Mouse (Mus musculus): ENCODE measurements at regions not wholly inside any gene's neighbourhood (a gene's known extent, or its start where the extent isn't known, plus 50 kb on each side); places are given as distances from the start of the nearest gene placed in this dataset.
A peak's percentile ranks its signal among the peaks of the same experiment; 100 is the strongest.

DNA sequence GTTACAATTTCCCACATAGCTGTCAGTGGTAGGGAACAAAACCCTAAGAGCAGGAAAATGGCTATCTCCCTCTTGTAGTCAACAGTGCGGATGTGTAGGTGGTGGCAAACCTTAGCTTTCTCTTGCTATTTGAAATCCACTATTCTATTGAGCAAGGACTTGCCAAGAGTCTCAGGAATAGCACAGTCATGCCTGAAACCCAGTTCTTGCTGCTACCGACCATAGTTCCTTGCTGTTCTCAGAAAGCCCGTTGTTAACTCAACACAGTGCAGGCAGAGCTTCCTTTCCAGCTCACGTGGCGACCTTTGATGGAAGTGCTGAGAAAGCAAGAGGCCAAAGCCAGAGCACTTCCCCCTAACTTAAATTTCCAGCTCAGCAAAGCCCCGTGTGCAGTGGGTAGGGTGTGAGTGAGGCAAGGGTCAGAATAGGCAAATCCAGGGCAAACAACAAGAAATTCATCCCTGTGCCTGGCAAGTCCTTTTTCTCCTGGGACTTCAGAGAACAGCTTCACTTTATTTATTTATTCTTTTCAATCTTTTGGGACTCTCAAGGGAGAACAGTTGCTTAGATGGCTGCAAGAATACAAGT is 131.9 kb downstream of the Snx18 start:
- peak; percentile 61 for ATAC-seq (ENCODE audit: poor library complexity, severe bottlenecking)

DNA sequence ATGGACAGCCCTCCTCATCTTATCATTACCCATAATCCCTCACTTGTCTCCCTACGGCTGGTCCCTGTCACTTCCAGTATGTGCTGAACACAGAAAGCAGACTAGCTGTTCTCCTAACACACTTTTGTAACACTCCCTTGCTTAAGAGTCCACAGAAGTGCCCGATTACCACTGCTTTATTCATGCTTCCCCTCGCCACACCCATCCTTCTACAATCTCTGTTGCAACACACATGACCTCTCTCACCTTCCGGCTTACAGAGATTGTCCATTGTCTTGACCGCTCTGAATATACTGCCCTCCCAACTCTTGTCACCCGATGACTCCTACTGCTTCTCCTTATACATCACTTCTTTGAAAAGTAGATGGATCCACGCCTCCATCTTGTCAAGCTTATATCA is 132.9 kb downstream of the Snx18 start:
- peak; percentile 84 for ATAC-seq (ENCODE audit: poor library complexity, severe bottlenecking)

DNA sequence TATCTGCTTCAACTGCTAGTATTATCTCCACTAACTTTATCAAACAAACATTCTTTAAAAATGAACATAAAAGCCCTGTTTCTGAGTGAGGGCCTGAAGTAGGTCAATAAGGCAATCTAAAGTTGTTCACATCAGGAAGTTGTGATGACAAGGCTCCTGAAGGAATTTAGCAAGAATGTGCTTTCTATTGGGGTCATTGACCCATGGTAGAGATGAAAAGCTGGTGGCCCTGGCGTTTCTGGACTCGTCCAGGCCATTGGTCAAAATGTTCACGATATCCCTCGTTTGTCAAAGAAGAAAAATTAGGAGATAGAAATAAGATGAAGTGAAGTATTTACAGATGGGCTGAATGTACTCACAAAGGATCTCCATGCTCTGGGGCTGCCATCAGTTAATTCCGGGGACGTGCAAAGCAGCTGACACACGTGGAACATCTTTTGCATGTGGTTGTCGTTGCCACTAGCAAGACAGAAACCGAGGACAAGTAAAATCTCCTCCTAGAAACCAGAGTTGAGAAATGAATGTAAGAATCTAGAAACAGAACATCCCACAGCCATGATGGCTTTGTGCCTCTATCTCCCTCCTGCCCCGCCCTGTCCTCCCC is 134.1 kb downstream of the Snx18 start:
- ATAC-seq (ENCODE audit: poor library complexity, severe bottlenecking), result no peak

DNA sequence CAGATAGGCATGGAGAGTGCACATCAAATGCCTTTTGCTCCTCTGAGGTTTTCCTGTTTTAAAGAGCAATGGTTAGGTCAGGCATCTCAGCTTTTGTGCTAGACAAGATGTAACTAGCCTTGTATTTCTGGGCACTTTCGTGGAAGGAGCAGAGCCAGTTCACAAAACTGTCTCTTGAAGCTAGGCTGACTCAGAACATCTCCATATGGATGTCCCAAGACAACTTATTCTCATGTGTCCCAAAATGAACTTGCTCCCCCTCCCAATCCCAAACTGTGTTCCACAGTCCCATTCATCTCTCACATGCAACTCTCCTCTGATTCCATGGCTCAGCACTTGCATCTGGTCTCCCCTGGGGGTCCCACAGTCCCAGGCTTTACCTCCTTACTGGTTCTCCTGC is 135.5 kb downstream of the Snx18 start:
- ATAC-seq (ENCODE audit: poor library complexity, severe bottlenecking), result no peak

DNA sequence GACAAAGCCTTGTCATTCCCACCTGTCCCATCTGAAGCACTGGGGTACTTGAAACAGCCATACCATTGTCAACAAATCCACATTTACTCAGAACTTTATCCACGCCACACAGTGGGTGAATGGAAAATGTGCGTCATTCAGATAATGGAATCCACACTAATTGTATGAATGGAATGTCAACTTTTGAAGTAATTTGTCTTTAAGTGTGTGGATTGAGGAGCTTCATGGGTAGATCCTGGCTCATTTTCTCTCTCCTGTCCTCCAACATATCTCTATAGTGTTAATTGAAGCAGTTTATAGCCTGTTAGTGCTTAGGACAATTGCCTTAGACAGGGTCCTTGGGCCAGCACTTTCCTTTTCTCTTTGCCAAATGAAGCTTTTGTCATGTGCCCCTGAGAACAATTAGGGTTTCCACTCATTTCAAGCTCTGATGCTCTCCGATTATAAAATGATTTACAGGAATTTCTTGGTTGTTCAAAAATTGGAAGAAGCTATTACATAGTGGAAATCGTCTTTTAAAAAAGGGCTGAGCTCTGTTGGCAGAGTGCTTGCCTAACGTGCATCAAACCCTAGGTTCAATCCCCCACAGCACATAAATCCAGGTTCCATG is 140.4 kb downstream of the Snx18 start:
- ATAC-seq (ENCODE audit: poor library complexity, severe bottlenecking), result no peak

DNA sequence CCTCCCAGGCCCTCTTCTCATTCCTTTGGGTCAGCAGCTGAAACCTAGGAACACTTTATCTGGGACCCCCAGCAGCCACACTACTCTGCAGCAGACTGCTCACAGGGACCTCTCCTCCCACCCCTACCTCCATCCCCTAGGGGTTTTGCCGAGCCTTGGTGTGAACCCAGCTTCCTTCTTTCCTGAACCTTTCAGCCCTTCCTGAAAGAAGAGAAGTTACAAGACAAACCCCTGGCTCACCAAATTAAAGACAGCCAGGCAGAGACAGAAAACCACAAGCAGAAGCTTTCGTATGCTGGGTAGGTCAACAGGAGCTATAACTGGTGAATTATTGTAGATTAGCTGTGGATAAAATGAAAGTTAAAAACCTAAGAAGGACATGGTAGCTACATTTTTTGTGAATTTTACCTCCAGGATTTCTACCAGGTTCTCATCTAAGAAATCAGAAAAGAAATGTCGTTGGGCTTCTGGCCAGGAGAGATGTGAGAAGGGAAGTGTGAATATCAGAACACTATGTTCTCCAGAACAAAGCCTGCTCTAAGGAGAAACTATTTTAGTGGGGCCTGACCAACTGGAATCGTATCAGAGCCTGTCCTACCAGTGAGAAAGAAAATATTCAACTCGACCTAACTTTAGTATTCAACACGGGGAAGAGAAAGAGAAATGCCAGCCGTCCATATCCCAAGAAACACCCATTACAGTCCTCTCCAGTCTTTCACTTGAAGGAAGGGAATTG is 147.4 kb downstream of the Snx18 start:
- peak; percentile 52; the same call in 1 of the 2 replicates for ATAC-seq (ENCODE audit: poor library complexity, severe bottlenecking)

DNA sequence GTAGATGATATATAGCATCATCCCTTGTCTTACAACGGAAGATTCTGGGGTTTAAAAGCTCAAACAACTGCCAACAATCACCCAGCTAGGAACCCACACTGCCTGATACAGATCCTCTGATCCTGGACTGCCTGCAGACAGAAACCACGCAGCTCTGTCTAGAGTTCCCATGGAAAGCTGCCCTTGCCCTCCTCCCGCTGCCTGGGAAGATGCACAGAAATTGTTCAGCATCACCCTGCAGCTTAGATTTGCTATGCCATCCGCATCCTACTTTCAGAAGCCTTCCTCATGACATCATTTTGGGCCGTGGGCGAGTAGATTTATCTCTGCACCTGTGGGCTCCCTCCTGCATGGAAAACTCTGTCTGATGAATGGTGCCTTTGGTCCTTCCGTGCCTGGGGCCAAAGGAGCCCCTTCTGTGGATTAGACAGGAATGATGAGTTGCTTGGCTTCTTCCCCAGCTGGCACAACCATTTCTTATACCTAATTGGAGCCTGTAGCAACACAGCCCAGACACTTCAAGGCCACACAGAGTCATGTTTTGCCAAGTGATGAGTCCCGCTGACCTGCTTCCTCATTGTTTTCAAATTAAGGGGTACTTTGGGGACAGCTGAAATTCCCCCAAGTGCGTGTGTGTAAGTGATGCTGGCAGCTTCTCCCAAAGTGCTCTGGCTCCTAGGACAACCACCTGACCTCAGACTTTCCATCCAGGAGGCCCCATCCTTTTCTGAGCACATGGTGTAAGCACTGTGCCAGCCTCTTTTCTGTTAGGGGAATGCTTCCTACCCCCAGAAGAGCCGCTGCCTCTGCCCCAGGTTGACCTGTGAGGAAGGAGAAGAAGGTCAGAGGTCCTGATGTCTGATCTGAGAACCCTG is 153.9 kb downstream of the Snx18 start:
- ATAC-seq (ENCODE audit: poor library complexity, severe bottlenecking), result no peak

DNA sequence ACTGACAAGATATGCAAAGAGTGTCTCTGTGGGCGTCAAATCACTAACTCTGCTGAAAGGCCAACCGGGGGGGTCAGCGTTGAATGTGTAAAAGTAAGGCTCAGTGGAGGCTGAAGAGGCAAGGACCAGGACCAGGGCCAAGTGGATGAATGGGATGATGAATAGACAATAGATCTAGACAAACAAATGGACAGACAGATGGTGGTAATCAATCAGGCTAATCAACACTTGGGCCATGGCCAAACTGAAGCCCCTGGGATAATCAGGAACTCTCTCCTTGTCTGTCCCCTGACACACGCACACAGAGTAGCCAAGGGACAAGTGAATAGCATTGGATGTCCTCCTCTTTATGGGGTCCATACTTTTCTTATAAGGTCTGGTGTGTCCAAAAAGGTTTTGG is 154.9 kb downstream of the Snx18 start:
- ATAC-seq (ENCODE audit: poor library complexity, severe bottlenecking), result no peak

DNA sequence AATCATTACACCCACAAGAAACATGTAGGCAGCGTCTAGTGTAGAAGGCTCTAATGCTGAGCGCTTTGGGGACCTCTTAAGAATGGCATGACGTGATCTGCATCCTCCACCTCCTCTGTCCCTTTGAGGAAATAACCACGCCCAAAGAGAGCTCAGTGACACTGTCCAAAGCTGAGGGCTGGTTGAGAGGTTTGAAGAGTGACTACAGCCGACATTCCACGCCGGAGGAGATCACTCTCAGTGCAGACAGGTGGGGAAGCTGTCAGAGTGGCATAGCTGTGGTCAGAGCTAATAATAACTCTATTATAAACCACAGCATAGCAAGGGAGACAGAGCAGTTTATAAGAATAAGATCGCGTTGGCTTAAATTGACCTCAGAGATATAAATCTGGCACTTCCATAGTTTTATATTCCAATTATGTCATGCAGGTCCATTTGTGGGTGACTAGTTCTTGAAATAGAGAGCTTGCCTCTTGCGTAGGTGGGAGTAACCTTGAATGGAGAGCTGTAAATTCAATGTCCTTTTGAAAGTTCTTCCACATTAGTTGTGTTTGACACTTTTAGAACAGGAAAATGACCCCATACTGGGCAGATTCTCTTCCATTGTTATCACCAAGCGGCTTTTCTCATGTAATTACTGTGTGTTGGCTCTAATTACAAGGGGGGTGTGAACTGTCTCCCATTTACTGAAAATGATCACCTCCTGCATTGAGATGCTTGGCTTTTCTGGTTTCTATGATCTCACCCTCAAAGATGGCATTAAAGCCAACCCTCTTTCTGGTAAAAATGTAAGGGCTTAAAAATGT is 161.7 kb downstream of the BC067074 start:
- peak; percentile 80 for ATAC-seq (ENCODE audit: poor library complexity, severe bottlenecking)

DNA sequence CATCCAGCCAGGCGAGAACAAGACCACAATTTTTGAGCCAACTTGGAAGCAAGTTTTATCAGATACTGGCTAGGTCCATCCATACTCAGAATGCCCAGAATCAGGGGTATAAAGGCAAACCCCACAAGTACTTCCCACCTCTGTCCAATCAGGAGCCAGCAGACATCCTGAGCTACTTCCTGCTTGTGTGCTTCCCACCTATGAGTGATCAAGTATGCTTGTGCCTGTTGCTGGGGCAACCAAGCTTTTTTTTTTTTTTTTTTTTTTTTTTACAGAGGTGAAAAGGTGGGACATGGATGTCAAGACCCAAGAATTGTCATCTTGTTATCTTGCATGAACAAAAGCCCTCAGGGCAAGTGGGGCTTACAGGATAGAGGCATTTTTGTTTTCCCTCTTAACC is 155.4 kb downstream of the BC067074 start:
- ATAC-seq (ENCODE audit: poor library complexity, severe bottlenecking), result no peak

DNA sequence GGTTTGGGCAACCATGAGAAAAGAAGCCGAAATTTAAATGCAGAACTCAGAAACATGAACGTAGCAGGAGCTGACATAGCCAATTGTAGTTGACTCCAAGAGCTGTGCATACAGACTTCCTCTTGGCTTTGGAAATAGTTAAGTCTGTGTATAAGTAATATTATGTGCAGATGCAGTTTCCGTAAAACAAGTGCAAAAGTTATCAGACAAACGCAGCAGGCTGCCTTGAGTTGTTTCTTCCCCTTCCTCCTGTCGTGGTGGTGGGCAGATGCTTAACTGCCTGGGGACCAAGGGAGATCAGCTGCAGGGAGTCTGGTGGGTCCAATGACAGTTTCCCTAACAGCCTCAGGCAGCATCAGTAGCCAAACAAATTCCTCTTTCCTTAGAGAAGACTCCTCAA is 153.3 kb downstream of the BC067074 start:
- peak; percentile 69 for ATAC-seq (ENCODE audit: poor library complexity, severe bottlenecking)

DNA sequence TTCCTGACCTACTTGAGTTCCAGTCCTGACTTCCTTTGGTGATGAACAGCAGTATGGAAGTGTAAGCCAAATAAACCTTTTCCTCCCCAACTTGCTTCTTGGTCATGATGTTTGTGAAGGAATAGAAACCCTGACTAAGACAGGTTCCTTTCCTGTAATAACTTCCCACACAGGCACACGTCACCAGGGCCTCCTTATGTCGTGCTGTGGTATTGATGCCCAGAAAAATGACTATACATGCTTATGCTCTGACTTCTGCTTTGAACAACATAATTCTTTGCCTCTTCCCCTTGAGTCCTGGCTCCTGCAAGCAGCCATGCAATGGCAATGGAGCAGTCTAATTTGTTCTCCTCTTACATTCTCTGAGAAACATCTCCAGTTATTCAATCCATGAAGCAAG is 151.5 kb downstream of the BC067074 start:
- 0 out of 2 replicates have a peak, but pooled peaks have one; percentile 51 for ATAC-seq (ENCODE audit: poor library complexity, severe bottlenecking)

DNA sequence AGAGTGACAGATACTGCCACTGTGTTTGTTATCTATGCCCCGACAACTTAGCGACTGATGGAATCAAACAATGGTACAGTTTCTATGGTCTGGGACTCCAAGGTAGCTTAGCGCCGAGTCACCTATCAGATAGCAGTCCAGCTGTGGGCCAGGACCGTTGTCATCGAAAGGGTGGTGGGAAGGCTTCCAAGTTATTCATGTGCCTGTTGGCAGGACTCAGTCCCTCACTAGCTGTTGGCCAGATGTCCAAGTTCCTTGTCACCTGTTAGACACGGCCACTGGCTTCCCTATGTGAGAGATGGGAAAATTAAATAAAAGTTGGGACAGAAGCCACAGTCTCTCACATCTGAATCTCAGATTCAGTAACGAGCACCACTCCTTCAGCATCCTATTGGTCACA is 150.1 kb downstream of the BC067074 start:
- ATAC-seq (ENCODE audit: poor library complexity, severe bottlenecking), result no peak

DNA sequence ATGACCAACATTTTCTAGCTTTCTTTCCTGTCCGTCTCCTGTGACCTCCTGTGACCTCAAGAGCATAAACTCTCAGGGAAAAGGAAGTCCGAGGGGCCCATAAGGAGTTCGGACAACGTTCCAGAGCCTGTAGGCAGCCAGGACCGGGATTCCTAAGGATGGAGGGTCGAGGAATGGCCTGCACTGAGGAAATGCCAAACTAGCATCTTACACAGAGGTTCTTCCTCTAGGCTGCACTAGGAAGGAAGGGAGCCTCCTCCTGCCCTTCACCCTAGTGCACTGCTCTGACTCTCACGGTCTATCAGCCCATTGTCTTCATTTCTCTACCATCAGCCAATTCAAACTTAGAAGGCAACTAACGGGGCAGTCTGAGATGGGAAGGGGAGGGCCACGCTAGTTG is 149.2 kb downstream of the BC067074 start:
- no peak for ATAC-seq (ENCODE audit: poor library complexity, severe bottlenecking)

DNA sequence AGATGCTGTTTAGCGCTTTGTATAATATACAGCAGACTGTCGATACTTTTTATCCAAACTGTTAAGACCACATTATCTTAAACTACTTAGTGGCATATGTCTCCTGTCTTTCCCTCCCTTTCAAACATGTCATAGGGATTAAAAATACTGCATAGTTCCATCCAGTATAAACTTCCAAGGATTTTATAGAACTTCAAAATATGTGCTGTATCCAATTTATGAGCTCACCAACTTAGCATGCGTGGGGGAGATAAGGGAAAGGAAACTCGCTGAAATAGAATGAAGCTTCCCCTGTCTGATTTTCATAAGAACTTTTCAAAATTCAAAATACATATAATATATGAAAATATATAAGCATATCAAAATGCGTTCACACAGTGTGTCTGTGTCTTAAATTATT is 147.2 kb downstream of the BC067074 start:
- no peak for ATAC-seq (ENCODE audit: poor library complexity, severe bottlenecking)

DNA sequence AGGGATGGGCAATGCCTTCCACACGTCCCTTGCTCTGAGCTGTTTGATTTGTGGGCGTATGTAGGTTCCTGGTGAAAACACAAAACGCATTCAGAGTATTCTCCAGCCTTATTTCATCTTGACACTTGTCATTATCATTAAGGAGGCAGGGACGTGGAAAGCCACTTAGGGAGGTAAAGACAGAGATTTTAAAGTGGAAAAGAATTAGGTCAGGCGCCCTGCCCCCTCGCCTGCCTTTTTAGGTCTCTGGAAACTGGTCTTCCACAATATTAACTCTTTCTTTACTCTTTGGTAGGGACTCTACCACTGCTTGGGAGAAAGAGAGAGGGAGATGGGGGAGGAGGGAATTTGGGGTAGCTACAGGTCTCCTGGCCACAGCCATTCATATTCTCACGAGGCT is 146.6 kb downstream of the BC067074 start:
- no peak for ATAC-seq (ENCODE audit: poor library complexity, severe bottlenecking)

DNA sequence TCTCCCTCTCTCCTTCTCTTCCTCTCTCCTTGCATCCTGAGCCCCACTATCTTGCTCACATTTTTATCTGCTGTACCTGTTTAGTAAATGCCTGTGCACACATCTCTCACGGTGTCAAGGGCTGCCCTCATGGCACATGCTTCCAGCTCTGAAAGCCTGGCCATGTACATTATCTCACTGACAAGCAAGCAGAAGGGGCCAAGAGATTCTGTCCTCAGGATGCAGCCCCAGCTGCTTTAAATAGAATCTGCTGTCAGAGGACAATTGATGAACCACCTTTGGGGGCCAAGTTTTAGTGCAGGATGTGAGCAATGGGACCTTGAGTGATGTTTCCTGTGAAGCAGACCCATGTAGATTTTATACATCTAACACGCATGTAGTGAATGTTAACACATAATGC is 145.9 kb downstream of the BC067074 start:
- ATAC-seq (ENCODE audit: poor library complexity, severe bottlenecking), result no peak

DNA sequence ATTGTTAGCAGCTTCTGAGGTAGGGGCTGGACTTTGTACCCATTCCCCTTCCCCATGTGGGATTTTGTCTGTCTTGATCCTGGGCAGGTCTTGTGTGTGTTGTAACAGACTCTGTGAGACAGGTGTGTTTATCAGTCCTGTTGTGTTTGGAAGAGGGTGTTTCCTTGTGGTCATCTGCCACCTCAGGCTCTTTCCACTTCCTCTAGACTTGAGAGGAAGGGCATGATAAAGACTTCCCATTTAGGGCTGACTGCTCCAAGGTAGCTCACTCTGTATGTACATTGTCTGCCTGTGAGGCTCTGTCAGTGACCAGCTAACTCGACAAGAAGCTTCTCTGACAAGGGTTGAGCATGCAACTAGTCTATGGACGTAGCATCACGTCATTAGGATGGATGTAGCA is 143.3 kb downstream of the BC067074 start:
- ATAC-seq (ENCODE audit: poor library complexity, severe bottlenecking), result peak; percentile 68

DNA sequence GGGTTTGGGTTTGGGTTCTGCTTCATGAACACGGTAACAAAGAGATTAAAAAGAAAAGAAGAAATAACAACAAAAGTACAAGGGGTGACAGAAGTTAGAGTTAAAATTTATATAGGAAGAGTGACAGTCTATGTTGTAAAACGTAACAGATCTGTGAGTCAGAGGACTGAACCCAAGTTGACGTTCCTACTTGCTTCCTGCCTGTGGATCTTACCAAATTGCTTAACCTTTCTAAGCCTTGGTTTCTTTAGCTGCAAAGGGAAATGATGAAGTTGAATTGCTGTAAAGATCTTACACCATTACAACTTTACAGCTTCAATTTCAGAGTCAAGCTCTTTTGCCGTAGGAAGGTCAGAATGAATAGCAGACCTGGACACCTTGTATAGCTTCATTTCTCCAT is 142.2 kb downstream of the BC067074 start:
- peak; percentile 69 for ATAC-seq (ENCODE audit: poor library complexity, severe bottlenecking)

DNA sequence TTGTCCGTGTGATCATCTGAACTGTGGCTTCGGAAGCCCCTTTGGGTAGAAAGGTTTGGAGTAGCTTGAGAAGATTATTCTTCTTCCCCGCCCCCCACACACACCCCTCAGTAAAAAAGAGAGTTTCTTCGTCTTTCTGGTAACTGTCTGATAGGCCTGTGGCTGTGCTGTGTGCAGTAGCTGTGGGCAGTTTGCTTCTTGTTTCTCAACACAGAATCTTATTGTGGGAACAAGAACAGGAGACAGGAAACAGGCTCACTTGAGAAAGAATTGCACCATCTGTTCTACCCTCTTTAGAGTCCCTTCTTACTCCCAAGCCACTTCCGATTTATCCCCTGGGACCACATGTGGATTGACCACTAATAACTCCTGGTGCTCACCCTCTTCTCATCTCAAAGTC is 140.5 kb downstream of the BC067074 start:
- peak; percentile 57 for ATAC-seq (ENCODE audit: poor library complexity, severe bottlenecking)

All from megakaryocyte, adult 5-6 weeks (primary cell).